Mouse (Mus musculus): ENCODE measurements around the gene Spesp1. TPM values are rescaled to one million over a fixed set of nuclear protein-coding genes. Genes with fewer than 3 reads are reported as not detected.

Spesp1 gene
- not detected for polyA plus RNA-seq (2014; fragmentation: Illumina TruSeq; extraction: RNeasy Lipid Tissue Mini Kit (QIAGEN cat#74804); ENCODE audit: low read depth, low replicate concordance)

DNA sequence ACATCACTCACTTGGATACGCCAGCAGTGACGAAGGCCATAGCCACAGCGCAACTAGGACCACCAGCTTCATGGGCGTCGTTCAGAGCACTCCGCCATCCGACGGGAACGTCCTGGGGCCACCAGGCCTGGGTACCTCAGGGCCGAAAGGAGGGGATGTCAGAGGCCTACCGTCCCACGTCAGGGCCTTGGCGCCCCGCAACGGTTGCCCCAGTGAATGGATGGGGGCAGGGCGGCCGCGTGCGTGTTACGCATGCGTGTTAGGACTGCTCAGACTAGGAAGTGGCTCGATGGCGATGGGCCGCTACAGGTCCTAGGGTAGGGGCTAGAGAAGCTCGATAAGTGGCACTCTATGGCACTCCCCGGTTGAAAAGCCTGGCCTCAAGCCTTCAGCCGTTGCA is at the start of gene Spesp1:
Gene Spesp1 (minus strand): TSS at position 218 of the 400 bp plus-strand sequence.

Other genes with a start within 250 kb of the Spesp1 start
- 41.8 TPM for gene Glce, start 159.6 kb downstream of the Spesp1 start, polyA plus RNA-seq (2014; fragmentation: Illumina TruSeq; extraction: RNeasy Lipid Tissue Mini Kit (QIAGEN cat#74804); ENCODE audit: low read depth, low replicate concordance)
- gene Anp32a, start 59.1 kb upstream of the Spesp1 start, polyA plus RNA-seq (2014; fragmentation: Illumina TruSeq; extraction: RNeasy Lipid Tissue Mini Kit (QIAGEN cat#74804); ENCODE audit: low read depth, low replicate concordance) = 654 TPM

Measured in sigmoid colon, adult 10 weeks (tissue).